Mouse (Mus musculus): ENCODE measurements around the gene Eif4ebp2.

Eif4ebp2 gene

GRCm38 (mm10) chr10:61452645-61453044, at the start of gene Eif4ebp2:
Gene Eif4ebp2, minus strand, starts transcription at chr10:61452661.
- DNase-seq (ENCODE audit: inconsistent ontology term) = peak; percentile 98

DNA sequence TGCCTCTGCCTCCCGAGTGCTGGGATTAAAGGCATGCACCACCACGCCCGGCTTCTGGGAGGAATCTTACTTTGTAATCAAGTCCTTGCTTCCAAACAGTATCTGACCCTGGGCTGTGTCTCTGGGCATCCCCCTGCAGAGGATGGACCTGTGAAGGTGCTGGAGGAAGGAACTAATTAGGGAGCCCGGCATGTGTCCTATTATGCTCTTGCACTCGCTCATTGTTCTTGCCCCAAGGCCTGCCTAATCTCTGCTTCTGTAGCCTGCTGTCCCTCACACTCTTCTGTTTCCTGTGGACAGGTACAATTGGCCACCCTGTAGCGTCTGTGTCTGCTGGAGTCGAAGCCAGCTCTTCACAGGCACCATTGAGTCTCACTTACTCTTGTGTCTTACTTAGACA, 48.3 kb upstream of the Eif4ebp2 start:
- DNase-seq (ENCODE audit: inconsistent ontology term) = no peak

DNA sequence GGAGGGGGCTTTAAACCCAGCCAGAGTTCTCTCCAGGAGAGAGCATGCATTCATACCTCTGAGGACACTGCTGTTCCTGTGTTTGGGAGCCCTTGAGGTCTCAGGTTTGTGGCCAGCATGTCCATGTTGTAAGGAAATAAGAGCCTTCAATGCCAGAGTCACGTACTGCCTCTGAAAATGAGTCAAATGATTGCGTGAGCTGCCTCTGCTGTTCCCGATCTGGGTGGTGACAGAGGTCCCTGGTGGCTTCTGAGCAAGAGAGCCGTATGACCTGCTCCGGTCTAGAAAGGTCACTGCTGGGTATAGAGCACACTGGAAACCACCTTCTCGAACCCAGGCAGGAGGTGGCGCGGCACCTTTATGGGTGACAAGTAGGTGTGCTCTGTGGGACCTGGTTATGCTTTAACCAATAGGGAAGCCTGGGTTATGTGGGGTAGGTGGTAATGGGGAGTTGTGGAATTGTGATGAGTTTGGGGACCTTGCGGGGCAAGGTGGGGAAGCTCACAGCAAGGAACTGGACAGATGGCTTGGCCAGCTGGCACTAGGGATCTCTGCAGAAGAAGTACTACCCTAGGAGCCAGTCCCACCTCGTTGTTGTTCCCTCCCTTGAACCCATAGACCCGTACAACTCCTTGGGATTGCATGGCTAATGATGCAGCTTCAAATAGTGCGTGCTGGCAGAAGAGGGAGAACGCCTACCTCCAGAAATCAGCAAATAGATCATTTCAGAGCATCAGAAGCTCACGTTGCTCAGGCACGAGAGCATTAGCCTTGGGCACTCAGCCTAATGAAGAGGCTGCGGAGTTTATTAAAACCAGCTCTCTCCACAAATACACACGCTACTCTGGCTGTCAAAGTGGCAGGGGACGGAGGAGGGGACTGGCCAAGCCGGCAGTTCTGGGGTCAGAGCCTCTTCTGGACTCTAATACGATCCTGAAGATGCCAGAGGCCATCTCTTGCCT, 47.3 kb upstream of the Eif4ebp2 start:
- no peak for DNase-seq (ENCODE audit: inconsistent ontology term)

DNA sequence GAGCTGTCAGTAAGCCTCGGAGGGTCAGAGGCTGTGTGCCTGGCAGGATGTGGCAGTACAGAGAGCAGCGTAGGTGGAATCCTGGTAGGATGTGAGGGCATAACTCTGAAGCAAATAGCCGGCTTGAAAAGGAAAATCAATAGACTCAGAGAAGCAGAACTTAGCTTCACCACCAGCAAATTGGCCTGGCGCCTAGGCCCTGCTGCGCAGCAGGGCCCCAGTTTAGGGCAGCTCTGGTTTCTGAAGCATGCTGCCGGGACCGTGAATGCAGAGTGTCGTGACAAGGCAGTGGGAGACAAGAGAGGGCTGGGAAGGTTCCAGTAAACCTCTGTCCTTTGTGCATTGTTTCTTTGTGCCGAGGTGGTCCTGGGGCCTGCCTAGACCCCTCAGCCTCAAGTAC, 43.8 kb upstream of the Eif4ebp2 start:
- peak; percentile 88 for DNase-seq (ENCODE audit: inconsistent ontology term)

- DNase-seq (ENCODE audit: inconsistent ontology term) = no peak
Observed at GRCm38 (mm10) chr10:61495461-61495860, 43.0 kb upstream of the Eif4ebp2 start.

DNA sequence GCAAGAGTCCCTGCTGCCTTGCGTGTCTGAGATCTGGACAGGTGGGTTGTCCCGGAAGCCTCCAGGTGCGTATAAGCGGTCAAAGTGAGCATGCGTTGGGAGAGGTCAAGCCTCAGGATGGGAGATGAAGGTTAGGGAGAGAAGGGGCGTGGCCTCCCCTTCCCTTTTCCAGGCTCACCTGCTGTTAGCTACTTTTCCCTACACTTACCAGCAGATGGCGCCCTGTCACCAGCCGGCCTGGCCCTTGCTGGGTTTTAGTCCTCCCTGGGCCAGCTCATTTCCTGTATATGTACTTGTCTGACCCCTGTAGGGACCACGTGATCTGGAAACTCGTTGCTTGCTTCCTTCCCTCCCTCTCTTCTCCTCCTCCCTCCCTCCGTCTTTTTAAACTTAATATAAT, 39.6 kb upstream of the Eif4ebp2 start:
- peak; percentile 72 for DNase-seq (ENCODE audit: inconsistent ontology term)

- no peak for DNase-seq (ENCODE audit: inconsistent ontology term)
Observed at GRCm38 (mm10) chr10:61491573-61491972, 39.1 kb upstream of the Eif4ebp2 start.

GRCm38 (mm10) chr10:61488522-61489110, 36.2 kb upstream of the Eif4ebp2 start:
- DNase-seq (ENCODE audit: inconsistent ontology term) = no peak

- DNase-seq (ENCODE audit: inconsistent ontology term) = peak; percentile 26
Observed at GRCm38 (mm10) chr10:61486551-61487339, 34.3 kb upstream of the Eif4ebp2 start.

DNA sequence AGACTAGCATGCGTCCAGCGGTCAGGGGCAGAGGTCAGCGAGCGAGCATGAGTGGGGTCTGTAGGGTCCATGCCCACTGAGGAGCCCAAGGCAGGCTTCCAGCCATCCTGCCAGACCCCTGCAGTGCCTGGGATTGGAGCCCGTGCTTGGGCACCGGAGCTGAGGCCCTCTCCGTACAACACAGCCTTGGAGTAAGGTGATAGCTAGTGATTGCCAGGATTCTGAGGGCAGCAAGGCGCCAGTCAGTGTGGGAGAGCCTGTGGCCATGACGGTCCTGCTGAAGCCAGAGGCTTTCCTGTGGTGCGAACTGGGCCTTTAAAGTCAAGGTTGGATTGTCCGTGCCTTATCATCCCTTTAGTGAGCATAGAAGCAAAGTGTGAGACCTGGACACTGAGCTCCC, 32.3 kb upstream of the Eif4ebp2 start:
- no peak for DNase-seq (ENCODE audit: inconsistent ontology term)

DNA sequence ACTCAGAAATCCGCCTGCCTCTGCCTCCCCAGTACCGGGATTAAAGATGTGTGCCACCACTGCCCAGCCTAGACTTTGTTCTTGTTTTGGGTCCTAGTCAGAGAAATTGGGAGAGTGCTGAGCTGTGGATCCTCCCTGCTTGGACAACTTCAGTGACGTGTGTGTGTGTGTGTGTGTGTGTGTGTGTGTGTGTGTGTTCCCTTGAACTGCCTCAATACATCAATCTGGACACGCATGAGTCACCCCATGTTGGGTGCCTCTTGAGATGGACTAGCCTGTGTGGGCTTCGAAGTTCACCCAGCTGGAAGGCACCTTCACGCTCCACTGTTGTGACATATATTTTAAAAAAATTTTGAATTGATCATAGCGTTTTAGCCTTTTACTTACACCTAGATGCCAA, 30.3 kb upstream of the Eif4ebp2 start:
- DNase-seq (ENCODE audit: inconsistent ontology term) = no peak

DNA sequence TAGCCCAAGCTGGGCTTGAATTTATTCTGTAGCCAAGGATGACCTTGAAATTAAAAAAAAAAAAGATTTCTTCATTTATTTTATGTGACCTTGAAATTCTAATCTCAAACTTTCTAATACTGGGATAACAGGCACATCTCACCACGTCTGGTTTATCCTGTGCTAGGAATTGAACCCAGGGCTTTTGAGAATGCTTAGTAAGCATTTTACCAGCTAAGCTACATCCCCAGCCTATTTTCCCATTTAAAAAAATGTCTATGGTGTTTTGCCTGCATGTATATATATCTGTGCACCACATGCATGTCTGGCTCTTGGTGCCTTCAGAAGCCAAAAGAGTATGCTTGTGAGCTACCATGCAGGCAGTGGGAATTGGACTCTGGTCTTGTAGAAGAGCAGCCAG, 28.0 kb upstream of the Eif4ebp2 start:
- DNase-seq (ENCODE audit: inconsistent ontology term) = no peak

DNA sequence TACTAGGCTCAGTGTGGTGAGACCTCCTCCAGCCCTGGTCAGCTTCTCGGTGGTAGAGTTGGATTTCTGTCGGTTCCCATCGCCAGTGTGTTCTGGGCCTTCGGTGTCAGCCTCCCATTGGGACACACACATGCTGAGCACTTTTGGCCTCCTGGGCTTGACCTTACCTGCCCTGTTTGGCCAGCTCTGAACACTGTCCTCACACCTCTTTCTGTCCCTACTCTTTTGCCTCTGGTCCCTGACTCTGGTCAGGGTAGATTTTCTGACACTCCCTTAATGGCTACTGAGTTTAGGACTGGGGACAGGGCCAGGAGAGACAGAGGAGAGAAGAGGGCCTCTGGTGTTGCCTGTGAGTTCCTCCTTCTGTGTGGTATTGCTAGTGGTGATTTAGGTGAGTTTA, 27.5 kb upstream of the Eif4ebp2 start:
- no peak for DNase-seq (ENCODE audit: inconsistent ontology term)

DNA sequence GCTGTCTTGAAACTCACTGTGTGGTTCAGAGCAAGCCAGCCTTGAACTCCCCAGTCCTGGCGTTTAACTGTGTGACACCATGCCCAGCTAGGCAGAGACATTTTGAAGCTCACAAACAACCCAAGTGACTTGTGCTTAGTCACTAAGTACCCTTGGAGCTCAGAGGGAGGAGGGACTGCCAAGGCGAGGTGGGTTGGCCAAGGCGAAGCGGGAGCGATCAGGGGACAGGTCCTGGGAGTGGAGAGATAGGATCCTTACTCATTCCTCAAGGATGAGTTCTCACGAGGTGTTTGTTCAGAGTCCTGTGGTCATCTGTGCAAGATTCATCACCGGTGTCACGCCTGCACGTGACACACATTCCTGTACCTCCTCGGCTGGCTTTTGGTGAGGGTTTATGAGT, 27.0 kb upstream of the Eif4ebp2 start:
- DNase-seq (ENCODE audit: inconsistent ontology term) = no peak

DNA sequence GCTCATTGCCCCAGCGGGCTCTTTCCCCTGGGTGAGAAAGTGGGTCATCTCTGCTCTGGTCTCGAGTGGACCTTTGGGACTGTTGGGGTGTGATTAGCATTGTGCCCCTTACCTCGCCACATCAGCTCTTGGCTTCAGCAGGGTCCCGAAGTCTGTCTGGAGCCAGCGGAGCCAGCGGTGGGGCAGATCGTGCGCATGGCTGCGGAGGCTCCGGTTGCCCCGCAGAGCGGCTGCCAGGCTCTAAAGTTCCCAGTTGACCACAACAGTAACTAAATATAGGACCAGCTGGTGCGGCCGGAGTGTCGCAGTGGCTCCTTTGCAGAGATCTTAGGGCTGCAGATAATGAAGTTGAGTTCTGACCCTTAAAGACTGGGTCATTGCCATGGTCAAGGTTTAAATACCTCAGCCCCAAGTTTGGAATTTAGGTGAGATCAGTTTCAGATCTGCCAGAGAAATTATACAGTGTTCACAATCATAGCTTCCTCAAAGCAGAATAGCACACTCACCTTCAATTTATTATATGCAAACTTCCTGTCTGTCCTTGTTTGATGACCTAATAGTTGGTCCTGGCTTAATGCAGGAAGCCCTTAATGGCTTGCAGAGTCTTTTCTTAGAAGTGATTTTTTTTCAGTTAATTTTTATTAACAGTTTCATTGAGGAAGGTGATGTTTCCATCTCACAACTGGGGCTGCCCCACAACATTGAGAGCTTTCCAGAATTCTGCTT, 24.1 kb upstream of the Eif4ebp2 start:
- no peak for DNase-seq (ENCODE audit: inconsistent ontology term)

GRCm38 (mm10) chr10:61475594-61476439, 23.4 kb upstream of the Eif4ebp2 start, which contains the start of gene Lrrc20:
Gene Lrrc20, plus strand, starts transcription at chr10:61475801.
- peak; percentile 98 for DNase-seq (ENCODE audit: inconsistent ontology term)

GRCm38 (mm10) chr10:61474344-61474743, 21.9 kb upstream of the Eif4ebp2 start:
- no peak for DNase-seq (ENCODE audit: inconsistent ontology term)

DNA sequence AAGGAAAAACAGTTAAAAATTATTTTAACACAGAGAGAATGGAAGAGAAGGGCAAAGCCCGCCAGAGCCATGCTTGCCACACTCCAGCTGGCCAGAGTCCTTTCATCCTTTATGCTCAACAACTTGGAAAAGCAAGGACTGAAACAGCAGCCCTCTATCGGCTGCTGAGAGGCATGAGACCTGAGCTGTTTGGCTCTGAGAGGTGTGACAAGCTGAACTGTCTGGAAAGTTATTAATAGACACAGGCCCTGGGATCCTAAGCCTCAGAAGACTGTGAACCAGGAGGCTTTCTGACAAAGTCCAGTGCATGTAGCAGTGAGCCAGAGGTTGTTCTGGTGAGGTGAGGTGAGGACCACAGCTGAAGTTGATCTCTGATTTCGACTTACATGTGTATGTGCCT, 21.2 kb upstream of the Eif4ebp2 start:
- peak; percentile 22 for DNase-seq (ENCODE audit: inconsistent ontology term)

- no peak for DNase-seq (ENCODE audit: inconsistent ontology term)
Observed at GRCm38 (mm10) chr10:61468900-61469299, 16.4 kb upstream of the Eif4ebp2 start.

DNA sequence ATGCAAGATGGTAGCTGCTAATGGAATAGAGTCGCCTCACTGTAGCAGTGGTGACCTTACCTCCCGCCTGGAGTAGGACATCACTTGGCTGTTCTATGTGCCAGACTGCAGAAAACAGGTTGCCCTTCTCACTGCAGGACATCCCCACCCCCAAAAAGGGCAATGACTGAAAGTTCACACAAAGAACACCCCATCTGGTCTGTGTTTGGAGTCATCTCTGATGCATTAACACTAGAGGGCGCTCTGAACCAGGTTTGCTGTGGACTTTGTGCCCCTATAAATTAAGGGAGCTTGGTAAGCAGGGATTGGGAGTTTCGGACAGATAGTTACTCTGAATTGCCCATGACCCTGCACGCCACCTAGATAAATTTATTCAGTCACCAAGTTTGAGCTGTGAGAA, 14.4 kb upstream of the Eif4ebp2 start:
- peak; percentile 54 for DNase-seq (ENCODE audit: inconsistent ontology term)

DNA sequence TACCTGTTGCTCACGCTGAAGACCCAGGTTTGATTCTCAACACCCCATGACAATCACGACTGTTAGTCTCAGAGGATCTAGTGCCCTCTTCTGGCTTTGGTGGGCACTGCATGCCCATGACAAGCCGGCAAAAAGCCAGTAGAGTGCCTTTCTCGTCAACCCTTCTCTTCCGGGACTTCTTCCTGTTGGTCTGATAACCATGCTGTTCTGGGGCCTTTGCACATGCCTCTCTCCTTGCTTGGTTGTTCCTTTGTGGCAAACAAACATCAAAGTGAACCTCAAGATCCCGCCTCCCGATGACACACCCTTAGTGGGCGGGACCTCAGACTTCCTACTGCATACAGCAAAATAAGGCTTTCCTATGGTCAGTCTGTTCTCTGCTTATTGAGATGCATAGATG, 13.8 kb upstream of the Eif4ebp2 start:
- no peak for DNase-seq (ENCODE audit: inconsistent ontology term)
